Mouse (Mus musculus) stomach, postnatal 0 days (tissue): ENCODE data around the gene Aspm.

Experiments used
- CTCF ChIP-seq: IDR thresholded peaks from 2 replicates; pipeline ENCODE4 v1.5.1; 2016; ENCODE audit warnings: antibody characterized with exemption, low read depth, mild to moderate bottlenecking, moderate library complexity
- EP300 ChIP-seq: optimal IDR thresholded peaks from 2 replicates; pipeline ENCODE3; 2016; ENCODE audit warnings: antibody characterized with exemption

DNA sequence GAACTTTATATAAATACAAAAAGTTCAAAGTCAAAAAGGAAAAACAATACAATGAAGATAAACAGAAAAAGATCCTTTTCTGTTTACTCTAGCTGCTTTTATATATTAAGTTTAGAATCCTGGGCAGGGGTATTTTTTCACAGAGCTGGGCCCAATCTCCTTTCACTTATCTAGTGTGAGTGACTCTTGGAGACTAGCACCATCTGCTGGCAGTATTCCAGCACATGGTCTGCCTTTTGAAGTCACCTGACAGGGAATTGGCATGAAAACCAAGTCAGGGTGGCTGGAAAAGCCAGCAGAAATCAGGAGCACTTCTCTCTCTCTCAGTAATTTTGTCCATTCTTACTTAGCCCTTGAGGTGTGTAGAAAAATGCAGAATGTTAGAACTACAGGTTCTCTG, 16.2 kb upstream of the Aspm start:
- TF ChIP-seq CTCF (peak; percentile 55), EP300 (no peak)
